Comparison of ENCODE assay signal across 9 mouse cellular contexts in genomic region chr2:165512870-165513600, GRCm38 (mm10). TPM values are rescaled to one million over a fixed set of nuclear protein-coding genes. Genes with fewer than 3 reads are reported as not detected.
DNase-seq lines count a peak whose midpoint lies in the region; ATAC-seq lines count a peak whose summit lies in the region.
"Had no signal": no experiment of that assay in that cellular context is flagged by ENCODE, and none has a peak within 500 bp of the region (broad histone marks: within the 10 kb centered on the region; RNA-seq: fewer than 3 reads in every experiment).

No protein-coding gene starts in this region.

- DNase-seq in gastrocnemius, postnatal 10 days = peak; percentile 61
- DNase-seq in gastrocnemius, adult 18-20 months (ENCODE audit: low spot score) = no peak
- DNase-seq in ZHBTc4 (ENCODE audit: low read depth, low spot score) = peak; percentile 70
- peak; percentile 35 for DNase-seq in hindbrain, embryonic 14.5 days (ENCODE audit: low spot score)
- peak; percentile 66 for DNase-seq in lung, postnatal 10 days
- no peak for DNase-seq in ovary, postnatal 36 days (ENCODE audit: low spot score)
- no peak for DNase-seq in frontal cortex, postnatal 14 days (ENCODE audit: low spot score in 2 of 2)
- DNase-seq in right cerebral cortex, postnatal 36 days (ENCODE audit: low spot score in 2 of 2) = no peak

- no peak overlapping the region for H3K4me2 ChIP-seq in hindbrain, embryonic 14.5 days (replicated peaks)

- H3K9ac ChIP-seq in hindbrain, embryonic 14.5 days = no peak overlapping the region

- WGBS in hindbrain, embryonic 14.5 days = 30% methylated on average over 11 of the region's 11 CpGs

- no peak overlapping the region for H3K27ac ChIP-seq in hindbrain, embryonic 14.5 days

- no peaks in the 10 kb centered on the region for H3K9me3 ChIP-seq in hindbrain, embryonic 14.5 days (ENCODE audit: control insufficient read depth, low read length)

- 0 out of 2 replicates have a peak, but pooled peaks have one; percentile 34 for ATAC-seq in hindbrain, embryonic 14.5 days (ENCODE audit: low FRiP score)

- no peaks in the 10 kb centered on the region for H3K36me3 ChIP-seq in hindbrain, embryonic 14.5 days (replicated peaks; ENCODE audit: control insufficient read depth, insufficient read depth)

- H3K4me1 ChIP-seq in hindbrain, embryonic 14.5 days (replicated peaks; ENCODE audit: control insufficient read depth, insufficient read depth, low read length) = peaks cover 6% of the 10 kb centered on the region; the same call in 1 of the 2 replicates

- H3K4me3 ChIP-seq in hindbrain, embryonic 14.5 days (replicated peaks; ENCODE audit: low read length) = no peak overlapping the region

- no peaks in the 10 kb centered on the region for H3K27me3 ChIP-seq in hindbrain, embryonic 14.5 days (ENCODE audit: control insufficient read depth, insufficient read depth, low read length)

RNA-seq across cellular contexts. Expression of gene Slc2a10, which starts 9.4 kb away (rescaled TPM):
- total RNA-seq in gastrocnemius, postnatal 10 days (2021) = 1 to 10 TPM; 3.4 to 4.9 TPM
- total RNA-seq in gastrocnemius, adult 18-20 months (2021) = 1 to 10 TPM in 1 of 2 experiments, under 1 TPM in 1; 0.80 to 1.4 TPM
- polyA plus RNA-seq in hindbrain, embryonic 14.5 days (2014; fragmentation: Nextera tagmentation; extraction: Ambion mirVana) = 2.2 and 2.6 TPM in 2 replicates

RNA-seq across cellular contexts. Expression of gene Trp53rka, which starts 19.9 kb away (rescaled TPM):
- total RNA-seq in gastrocnemius, postnatal 10 days (2021) = 10 to 100 TPM in 1 of 2 experiments, 1 to 10 TPM in 1; 9.2 to 10.7 TPM
- 10 to 100 TPM; 10.2 to 10.7 TPM for total RNA-seq in gastrocnemius, adult 18-20 months (2021)
- 40.0 and 44.4 TPM in 2 replicates for polyA plus RNA-seq in hindbrain, embryonic 14.5 days (2014; fragmentation: Nextera tagmentation; extraction: Ambion mirVana)

RNA-seq across cellular contexts. Expression of gene Slc13a3, which starts 40.0 kb away (rescaled TPM):
- under 1 TPM; 0.38 to 0.52 TPM for total RNA-seq in gastrocnemius, postnatal 10 days (2021)
- under 1 TPM in 1 of 2 experiments, not detected in 1; 0.25 TPM for total RNA-seq in gastrocnemius, adult 18-20 months (2021)
- polyA plus RNA-seq in hindbrain, embryonic 14.5 days (2014; fragmentation: Nextera tagmentation; extraction: Ambion mirVana) = 5.9 and 7.5 TPM in 2 replicates
- polyA plus RNA-seq: limb, embryonic 11.5 days had no signal

Comparison
In these comparisons a context has a peak if more than half of its experiments do, and no peak if none do; other contexts are left out.
1. DNase-seq: peak in gastrocnemius, postnatal 10 days (single experiment), ZHBTc4 (single experiment), hindbrain, embryonic 14.5 days (single experiment) and lung, postnatal 10 days (single experiment); none in gastrocnemius, adult 18-20 months (single experiment), ovary, postnatal 36 days (single experiment), frontal cortex, postnatal 14 days (0 of 2) and right cerebral cortex, postnatal 36 days (0 of 2).